Mouse (Mus musculus): Measurements from ENCODE around the gene Strip1.
"Not testable (repeated sequence)": the region's sequence is repeated elsewhere in the genome, so short reads cannot be mapped to it uniquely, and the experiment has no call there.

Gene Strip1

GRCm38 (mm10) chr3:107631523-107631958, at the start of gene Strip1:
Gene Strip1, minus strand, starts transcription at chr3:107631694.
- peak; percentile 89 to 94 for DNase-seq (ENCODE audit: low spot score in 2 of 2)

DNA sequence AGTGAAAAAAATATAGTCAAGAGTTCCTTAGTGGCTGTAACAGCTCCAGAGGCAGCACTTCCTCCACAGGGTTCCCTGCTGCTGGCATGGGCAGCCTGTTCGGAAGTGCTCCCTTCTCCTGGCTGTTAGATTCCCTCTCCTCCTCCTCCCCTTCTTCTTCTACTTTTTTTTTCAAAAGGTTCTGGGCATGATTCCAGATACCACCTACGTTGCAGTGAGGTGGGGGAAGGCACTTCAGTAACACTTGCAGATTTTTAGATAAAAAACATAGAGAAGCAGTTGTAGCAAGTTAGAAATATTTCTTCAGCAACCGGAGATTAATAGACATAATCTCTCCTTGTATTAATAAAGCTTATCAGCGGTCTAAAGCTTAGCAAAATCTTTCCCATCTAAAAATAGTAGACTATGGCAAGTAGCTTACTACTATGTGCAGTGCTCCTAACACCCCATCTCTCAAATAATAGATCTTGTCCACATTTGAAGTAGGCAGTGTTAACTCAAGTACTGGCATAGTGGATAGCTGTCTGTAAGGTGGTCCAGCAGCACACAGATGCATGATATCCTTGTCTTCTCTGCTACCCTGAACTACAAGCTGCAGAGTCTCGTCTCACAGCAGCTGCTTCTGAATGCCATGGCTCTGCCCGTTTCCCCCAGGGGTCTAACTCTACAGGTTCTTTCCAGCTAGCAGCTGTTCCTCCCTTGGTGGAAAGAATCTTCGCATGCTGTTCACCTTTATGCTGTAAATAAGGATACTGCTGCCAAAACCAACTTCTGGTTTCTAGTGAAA, 49.5 kb upstream of the Strip1 start:
- no peak for DNase-seq (ENCODE audit: low spot score in 2 of 2)

GRCm38 (mm10) chr3:107671509-107671908, 40.0 kb upstream of the Strip1 start:
- DNase-seq (ENCODE audit: low spot score in 2 of 2): no peak

DNA sequence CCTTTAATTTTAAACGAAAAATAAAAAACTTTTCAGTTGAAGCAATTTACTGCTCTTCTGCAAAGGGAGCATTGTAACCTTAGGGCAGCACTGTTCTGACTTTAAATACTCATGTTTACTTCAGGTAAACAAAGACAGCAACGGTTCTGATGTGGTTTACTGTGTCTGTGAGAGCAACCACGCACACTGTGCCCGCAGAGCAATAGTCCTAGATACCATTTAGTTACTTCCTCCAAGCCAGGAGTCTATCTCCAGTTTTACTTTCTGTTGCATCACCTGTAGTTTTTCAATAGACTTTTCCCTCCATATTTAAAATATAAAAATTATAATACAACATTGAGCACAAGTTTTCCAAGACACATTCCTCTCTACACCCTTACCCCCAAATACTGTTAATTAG, 39.0 kb upstream of the Strip1 start:
- DNase-seq (ENCODE audit: low spot score in 2 of 2): no peak

DNA sequence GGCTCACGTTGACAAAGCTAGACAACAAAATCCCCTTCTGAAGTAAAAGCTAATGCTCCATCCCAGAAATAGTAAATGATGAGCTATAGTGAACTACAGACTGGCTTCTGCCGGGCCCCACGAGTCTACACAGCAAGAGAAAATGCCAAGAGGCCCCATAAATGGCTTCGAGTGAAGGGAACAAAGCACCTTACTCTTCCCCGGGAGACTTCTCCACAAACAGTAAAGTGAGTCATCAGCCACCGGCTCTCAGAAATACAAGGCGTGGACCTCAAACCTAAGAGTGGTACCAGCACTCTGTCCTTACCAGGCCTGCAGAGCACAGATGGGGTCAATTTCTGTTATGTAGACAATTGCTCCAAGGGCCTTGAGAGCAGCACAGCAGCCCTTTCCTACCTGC, 37.3 kb upstream of the Strip1 start:
- DNase-seq (ENCODE audit: low spot score in 2 of 2): no peak

DNA sequence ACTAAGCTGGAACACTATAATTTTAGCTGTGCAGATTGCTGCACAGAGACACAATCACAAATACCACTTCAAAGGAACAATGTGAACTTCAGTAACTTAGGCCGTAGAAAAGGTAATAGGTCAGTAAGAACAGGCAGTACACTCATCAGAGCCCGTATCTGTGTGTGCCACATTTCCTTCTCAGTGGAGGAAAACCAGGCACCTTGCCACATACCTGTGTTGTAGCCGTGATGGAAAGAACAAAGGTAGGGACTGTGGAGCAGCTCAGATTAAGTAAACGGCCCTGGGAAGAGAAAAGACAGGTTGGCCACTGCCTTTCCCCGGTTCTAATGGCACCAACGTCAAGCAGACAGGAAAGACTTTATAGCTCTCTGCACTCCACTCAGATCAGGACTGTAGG, 35.9 kb upstream of the Strip1 start:
- DNase-seq (ENCODE audit: low spot score in 2 of 2): no peak

GRCm38 (mm10) chr3:107664641-107665040, 33.1 kb upstream of the Strip1 start:
- no peak for DNase-seq (ENCODE audit: low spot score in 2 of 2)

DNA sequence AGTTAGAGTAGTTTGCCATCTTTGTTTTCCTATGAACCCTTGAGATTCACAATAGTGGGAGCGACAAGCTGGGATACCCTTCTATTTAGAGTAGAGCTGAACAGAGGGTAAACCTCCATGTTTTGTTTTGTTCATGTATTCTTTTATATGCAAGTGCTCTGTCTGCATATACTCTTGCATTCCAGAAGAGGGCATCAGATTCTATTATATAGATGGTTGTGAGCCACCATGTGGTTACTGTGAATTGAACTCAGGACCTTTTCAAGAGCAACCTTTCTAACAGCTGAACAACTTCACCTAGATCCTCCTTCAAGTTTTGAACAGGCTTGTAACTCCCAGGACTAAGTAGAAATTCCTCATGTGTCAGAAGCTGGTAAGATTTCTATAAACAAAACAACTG, 27.5 kb upstream of the Strip1 start:
- no peak for DNase-seq (ENCODE audit: low spot score in 2 of 2)

GRCm38 (mm10) chr3:107656888-107657287, 25.4 kb upstream of the Strip1 start:
- DNase-seq (ENCODE audit: low spot score in 2 of 2): no peak

DNA sequence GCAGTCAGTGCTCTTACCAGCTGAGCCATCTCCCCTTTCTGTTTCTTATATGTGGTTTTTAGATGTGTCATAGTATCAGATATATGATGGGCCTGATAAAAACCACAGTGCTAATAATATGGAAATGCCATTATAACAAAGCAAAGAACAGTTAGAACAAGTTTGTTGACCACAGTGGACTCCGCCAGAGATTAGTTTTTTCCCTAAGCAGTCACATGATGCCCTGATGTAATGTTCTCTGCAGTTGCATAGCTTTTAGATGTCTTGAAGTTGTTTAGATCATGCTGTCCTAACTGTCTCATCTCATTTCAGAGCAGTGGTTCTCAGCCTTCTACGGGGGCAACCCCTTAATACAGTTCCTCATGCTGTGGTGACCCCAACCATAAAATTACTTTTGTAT, 24.7 kb upstream of the Strip1 start:
- no peak for DNase-seq (ENCODE audit: low spot score in 2 of 2)

GRCm38 (mm10) chr3:107655491-107655890, 24.0 kb upstream of the Strip1 start:
- no peak for DNase-seq (ENCODE audit: low spot score in 2 of 2)

GRCm38 (mm10) chr3:107654861-107655260, 23.4 kb upstream of the Strip1 start:
- DNase-seq (ENCODE audit: low spot score in 2 of 2): no peak

GRCm38 (mm10) chr3:107652968-107653367, 21.5 kb upstream of the Strip1 start:
- no peak for DNase-seq (ENCODE audit: low spot score in 2 of 2)

- not testable (repeated sequence) for DNase-seq (ENCODE audit: low spot score in 2 of 2)
Measured at GRCm38 (mm10) chr3:107650276-107650675, 18.8 kb upstream of the Strip1 start.

GRCm38 (mm10) chr3:107646947-107647346, 15.5 kb upstream of the Strip1 start:
- DNase-seq (ENCODE audit: low spot score in 2 of 2): no peak

GRCm38 (mm10) chr3:107637606-107638172, 6.2 kb upstream of the Strip1 start:
- DNase-seq (ENCODE audit: low spot score in 2 of 2): no peak

DNA sequence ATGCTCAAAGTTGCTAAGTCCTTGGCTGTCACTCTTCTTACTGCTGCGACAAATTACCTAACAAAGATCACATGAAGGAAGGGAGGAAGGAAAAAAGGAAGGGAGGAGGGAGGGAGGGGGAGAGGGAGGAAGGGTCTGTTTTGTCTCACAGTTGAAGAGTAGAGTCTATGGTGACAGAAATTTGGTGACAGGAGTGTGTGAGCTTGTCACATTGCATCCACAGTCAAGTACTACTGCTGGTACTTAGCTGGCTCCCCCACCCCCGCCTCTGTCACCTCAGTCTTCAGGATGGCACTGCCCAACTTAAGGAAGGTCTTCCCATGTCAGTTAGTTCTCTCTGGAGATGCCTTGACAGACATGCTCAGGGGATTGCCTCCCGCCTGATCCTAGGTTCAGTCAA, 4.7 kb upstream of the Strip1 start:
- DNase-seq (ENCODE audit: low spot score in 2 of 2): no peak

- DNase-seq (ENCODE audit: low spot score in 2 of 2): no peak
Measured at GRCm38 (mm10) chr3:107635836-107636235, 4.3 kb upstream of the Strip1 start.

DNA sequence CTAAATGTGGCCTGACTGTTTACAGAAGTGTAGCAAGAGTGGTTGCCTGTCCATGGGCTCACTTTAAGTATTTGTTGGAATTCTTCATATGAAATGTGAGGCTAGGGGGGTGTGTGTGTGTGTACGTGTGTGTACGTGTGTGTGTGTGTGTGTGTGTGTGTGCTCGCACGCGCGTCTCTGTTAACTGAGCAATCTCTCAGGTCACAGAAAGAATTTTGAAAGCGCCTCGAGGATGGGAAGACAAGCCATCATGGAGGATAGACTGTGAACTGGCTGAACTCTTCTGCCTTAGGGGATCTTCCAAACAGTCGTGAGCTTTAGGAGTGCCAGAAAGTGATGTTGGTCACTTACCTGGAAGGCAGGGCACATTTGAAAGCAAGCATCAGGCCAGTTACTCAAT, 2.4 kb upstream of the Strip1 start:
- no peak for DNase-seq (ENCODE audit: low spot score in 2 of 2)

GRCm38 (mm10) chr3:107632786-107633185, 1.3 kb upstream of the Strip1 start:
- DNase-seq (ENCODE audit: low spot score in 2 of 2): no peak

DNA sequence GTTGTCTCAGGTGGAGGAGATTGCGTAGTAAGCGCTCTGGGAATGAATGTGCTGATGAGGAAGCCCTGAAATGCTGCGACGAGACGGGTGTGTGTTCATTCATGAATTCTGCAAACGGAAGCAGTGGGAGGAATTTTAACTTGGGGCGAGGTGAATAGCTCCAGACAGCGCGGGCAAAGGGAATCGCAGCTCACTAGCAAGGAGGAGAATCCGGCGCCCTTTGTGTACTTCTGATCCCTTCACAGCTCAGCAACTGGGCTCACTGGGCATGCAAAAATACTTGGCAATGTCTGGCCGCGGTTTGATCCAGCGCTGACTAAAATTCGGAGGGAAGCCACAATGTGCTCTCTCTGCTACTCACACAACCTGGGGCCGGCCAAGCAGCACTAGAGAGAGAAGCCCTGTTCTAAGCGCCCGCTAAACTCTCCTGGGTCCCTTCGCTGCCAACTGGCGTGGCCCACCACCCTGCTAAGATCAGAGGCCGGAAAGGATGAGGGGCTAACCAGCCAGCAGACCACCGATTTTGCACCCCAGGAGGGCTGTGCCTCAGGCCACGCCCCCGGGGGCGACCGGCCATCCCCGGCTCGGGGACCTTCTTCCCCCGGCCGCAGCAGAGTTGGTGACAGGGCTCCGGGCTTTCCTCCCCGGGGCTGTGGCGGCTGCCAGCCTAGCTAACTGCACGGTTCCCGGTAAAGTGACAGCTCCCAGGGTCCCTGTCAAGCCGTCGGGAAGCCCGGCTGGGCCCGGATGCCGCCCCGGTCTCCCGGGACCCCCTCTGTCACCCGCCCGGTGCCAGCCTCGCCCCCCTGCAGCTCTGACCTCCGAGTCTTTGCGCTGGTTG, 592 bp downstream of the Strip1 start, which contains the start of gene Gm10961:
Gene Gm10961, plus strand, starts transcription at position 641 of the 841 bp plus-strand sequence.
- DNase-seq (ENCODE audit: low spot score in 2 of 2): no peak

DNA sequence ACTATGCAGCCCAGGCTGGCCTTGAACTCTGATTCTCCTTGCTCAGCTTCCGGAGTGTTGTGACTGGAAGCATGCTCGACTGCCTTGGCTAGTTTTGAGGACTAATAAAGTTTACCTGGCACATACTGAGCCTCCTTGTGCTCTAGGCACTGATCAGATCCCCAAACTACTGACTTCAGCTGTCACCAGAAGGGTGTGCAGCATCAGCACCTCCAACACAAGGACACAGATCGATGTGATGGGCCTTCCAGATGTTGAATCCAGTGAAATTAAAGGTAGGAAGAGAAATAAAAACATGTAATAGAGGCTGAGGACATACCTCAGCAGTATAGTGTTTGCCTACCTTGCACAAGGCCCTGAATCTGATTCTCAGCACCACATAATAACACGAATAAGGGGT, 2.1 kb downstream of the Strip1 start:
- no peak for DNase-seq (ENCODE audit: low spot score in 2 of 2)

- DNase-seq (ENCODE audit: low spot score in 2 of 2): no peak
Measured at GRCm38 (mm10) chr3:107628551-107628950, 2.9 kb downstream of the Strip1 start.

Measured in spleen, postnatal 4 days (tissue).